Mouse (Mus musculus): ENCODE measurements at regions not wholly inside any gene's neighbourhood (a gene's known extent, or its start where the extent isn't known, plus 50 kb on each side); places are given as distances from the start of the nearest gene placed in this dataset.

DNA sequence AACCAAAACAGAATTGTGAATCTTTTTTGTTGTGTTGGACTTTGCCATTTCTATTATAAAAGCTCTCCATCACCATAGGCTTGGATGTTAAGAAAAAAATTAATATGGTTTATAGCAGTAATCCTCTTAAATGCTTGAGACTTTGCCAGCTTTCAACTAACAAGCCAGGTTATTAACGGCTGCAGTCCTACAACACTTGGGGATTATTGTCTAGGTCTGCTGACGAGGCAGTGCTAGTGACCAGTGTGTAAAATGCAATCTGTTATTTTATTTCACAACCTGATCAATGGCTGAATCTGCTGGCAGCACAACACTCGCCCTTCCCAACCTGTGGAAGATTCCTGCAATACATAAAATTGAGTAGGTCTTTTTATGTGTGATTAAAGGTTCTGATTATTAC is 549.9 kb upstream of the Klhl1 start:
- TF ChIP-seq REST (IDR thresholded peaks at IDR 0.05; ENCODE audit: insufficient read depth, insufficient read length) (no peak), TCF12 (IDR thresholded peaks at IDR 0.05; ENCODE audit: insufficient read depth, poor library complexity, severe bottlenecking) (no peak), USF1 (IDR thresholded peaks at IDR 0.05; ENCODE audit: low read depth) (no peak), MYOD1 (IDR thresholded peaks at IDR 0.05; ENCODE audit: control insufficient read depth in 1 of 3, insufficient read length in 2 of 3, low read depth in 2 of 3) (no peak), E2F4 (IDR thresholded peaks at IDR 0.05; ENCODE audit: insufficient read depth) (no peak), TCF3 (IDR thresholded peaks at IDR 0.05; ENCODE audit: insufficient read length, low read depth) (no peak)

All from myocyte (in vitro differentiated cells).